Mouse (Mus musculus) liver, embryonic 16.5 days (tissue): Measurements from ENCODE around the gene Pgs1. TPM values are rescaled to one million over a fixed set of nuclear protein-coding genes. Genes with fewer than 3 reads are reported as not detected.

Experiments used
- ATAC-seq: fragments of 200-750 bp; cut with Nextera tagmentation; 2 replicates; pipeline ENCODE4 v1.8.0; 2017; ENCODE audit warnings: low read depth, mild to moderate bottlenecking, moderate number of reproducible peaks, moderate library complexity
- H3K27ac ChIP-seq: fragments of 300-500 bp; sonication (generic); 2 replicates; pipeline ENCODE4 v1.5.1; 2014; ENCODE audit warnings: mild to moderate bottlenecking, low read length
- H3K27me3 ChIP-seq: fragments of 300-500 bp; sonication (generic); 2 replicates; pipeline ENCODE4 v1.6.1; 2014; ENCODE audit warnings: low read depth, low read length, mixed read lengths; ENCODE audit not compliant: control insufficient read depth, insufficient read depth
- H3K36me3 ChIP-seq: fragments of 300-500 bp; sonication (generic); 2 replicates; pipeline ENCODE4 v1.6.1; 2014; ENCODE audit warnings: mild to moderate bottlenecking; ENCODE audit not compliant: control insufficient read depth, insufficient read depth
- H3K4me1 ChIP-seq: fragments of 300-500 bp; sonication (generic); 2 replicates; pipeline ENCODE4 v1.6.1; 2014; ENCODE audit warnings: low read depth, low read length, mixed read lengths; ENCODE audit not compliant: control insufficient read depth
- H3K4me2 ChIP-seq: fragments of 300-500 bp; sonication (generic); 2 replicates; pipeline ENCODE4 v1.6.1; 2014; ENCODE audit warnings: low read depth, low read length, mixed read lengths
- H3K4me3 ChIP-seq: fragments of 300-500 bp; sonication (generic); 2 replicates; pipeline ENCODE4 v1.5.1; 2014; ENCODE audit warnings: low read depth, mild to moderate bottlenecking, low read length
- H3K9ac ChIP-seq: fragments of 300-500 bp; sonication (generic); 2 replicates; pipeline ENCODE4 v1.6.1; 2014; ENCODE audit warnings: low read depth, low read length
- H3K9me3 ChIP-seq: fragments of 300-500 bp; sonication (generic); replicated peaks from 2 replicates; pipeline ENCODE4 v1.6.1; 2016; ENCODE audit warnings: low read length; ENCODE audit not compliant: control insufficient read depth
- WGBS: fragments of 180-500 bp; shearing (Covaris S2); extraction: QIAGEN DNeasy Blood & Tissue Kit; methylation state at CpG from one replicate; pipeline ENCODE4 v1.1.7; 2014; ENCODE audit not compliant: insufficient replicate concordance; 5-methylcytosine and 5-hydroxymethylcytosine counted together
- polyA plus RNA-seq: library from polyadenylated mRNA; unstranded; fragments of >200 nt; fragmentation: Nextera tagmentation; extraction: Ambion mirVana; gene quantifications from 2 replicates; pipeline ENCODE4 v1.2.1, GENCODE M21; 2015

Pgs1 gene
- polyA plus RNA-seq, 1 experiment from 2014 or later, result 13.7 TPM

GRCm38 (mm10) chr11:118003718-118004117, 17.6 kb downstream of the Pgs1 start:
- H3K4me2 ChIP-seq, result no peak overlapping the region
- H3K36me3 ChIP-seq, result peaks cover 39% of the 10 kb centered on the region
- H3K4me3 ChIP-seq, result no peak overlapping the region
- 71% methylated on average over 5 of the region's 5 CpGs for WGBS
- ATAC-seq, result no peak
- H3K27ac ChIP-seq, result no peak overlapping the region
- H3K9ac ChIP-seq, result no peak overlapping the region
- H3K4me1 ChIP-seq, result peaks cover 49% of the 10 kb centered on the region
- no peaks in the 10 kb centered on the region for H3K9me3 ChIP-seq
- no peaks in the 10 kb centered on the region for H3K27me3 ChIP-seq

GRCm38 (mm10) chr11:118004217-118004616, 18.1 kb downstream of the Pgs1 start:
- H3K9me3 ChIP-seq, result no peaks in the 10 kb centered on the region
- WGBS, result 70% methylated on average over 5 of the region's 5 CpGs
- no peaks in the 10 kb centered on the region for H3K27me3 ChIP-seq
- no peak overlapping the region for H3K4me3 ChIP-seq
- H3K9ac ChIP-seq, result no peak overlapping the region
- ATAC-seq, result no peak
- peaks cover 39% of the 10 kb centered on the region for H3K36me3 ChIP-seq
- H3K27ac ChIP-seq, result no peak overlapping the region
- H3K4me1 ChIP-seq, result peaks cover 49% of the 10 kb centered on the region
- no peak overlapping the region for H3K4me2 ChIP-seq

GRCm38 (mm10) chr11:118007460-118008143, 21.5 kb downstream of the Pgs1 start:
- no peak overlapping the region for H3K27ac ChIP-seq
- no peak overlapping the region for H3K9ac ChIP-seq
- peaks cover 28% of the 10 kb centered on the region for H3K36me3 ChIP-seq
- H3K4me1 ChIP-seq, result peaks cover 23% of the 10 kb centered on the region
- H3K4me2 ChIP-seq, result no peak overlapping the region
- H3K9me3 ChIP-seq, result no peaks in the 10 kb centered on the region
- no peak overlapping the region for H3K4me3 ChIP-seq
- peak; percentile 71 for ATAC-seq
- whole genome bisulfite sequencing, result 43% methylated on average over 8 of the region's 8 CpGs
- H3K27me3 ChIP-seq, result no peaks in the 10 kb centered on the region

- no peak overlapping the region for H3K4me2 ChIP-seq
- H3K36me3 ChIP-seq, result peaks cover 23% of the 10 kb centered on the region
- ATAC-seq, result no peak
- H3K9ac ChIP-seq, result 0 out of 2 replicates have a peak overlapping the region, but pooled peaks have one; percentile 4
- no peaks in the 10 kb centered on the region for H3K27me3 ChIP-seq
- no peak overlapping the region for H3K4me3 ChIP-seq
- no peaks in the 10 kb centered on the region for H3K9me3 ChIP-seq
- H3K4me1 ChIP-seq, result peaks cover 23% of the 10 kb centered on the region
- H3K27ac ChIP-seq, result peak overlapping the region; percentile 21; the same call in 1 of the 2 replicates
- WGBS, result 53% methylated on average over 5 of the region's 5 CpGs
Observed at GRCm38 (mm10) chr11:118008144-118008805, 22.2 kb downstream of the Pgs1 start.

- ATAC-seq, result no peak
- H3K27ac ChIP-seq, result no peak overlapping the region; the same call in 1 of the 2 replicates
- no peaks in the 10 kb centered on the region for H3K27me3 ChIP-seq
- H3K9me3 ChIP-seq, result no peaks in the 10 kb centered on the region
- H3K9ac ChIP-seq, result 0 out of 2 replicates have a peak overlapping the region, but pooled peaks have one; percentile 4
- peaks cover 23% of the 10 kb centered on the region for H3K4me1 ChIP-seq
- no peak overlapping the region for H3K4me2 ChIP-seq
- no peak overlapping the region for H3K4me3 ChIP-seq
- peaks cover 17% of the 10 kb centered on the region for H3K36me3 ChIP-seq
- 81% methylated on average over 8 of the region's 8 CpGs for WGBS
Observed at GRCm38 (mm10) chr11:118008843-118009242, 22.8 kb downstream of the Pgs1 start.

- Histone ChIP-seq H3K27ac (no peak overlapping the region), H3K4me2 (no peak overlapping the region), H3K36me3 (peaks cover 11% of the 10 kb centered on the region), H3K27me3 (no peaks in the 10 kb centered on the region), H3K4me3 (no peak overlapping the region), H3K9ac (no peak overlapping the region), H3K9me3 (no peaks in the 10 kb centered on the region), H3K4me1 (peaks cover 26% of the 10 kb centered on the region)
- WGBS, result 65% methylated on average over 4 of the region's 4 CpGs
- ATAC-seq, result no peak
Observed at GRCm38 (mm10) chr11:118009865-118010571, 23.9 kb downstream of the Pgs1 start.

- Histone ChIP-seq H3K36me3 (peaks cover 4% of the 10 kb centered on the region), H3K9me3 (no peaks in the 10 kb centered on the region), H3K4me1 (peaks cover 22% of the 10 kb centered on the region), H3K4me3 (no peak overlapping the region), H3K9ac (no peak overlapping the region), H3K27ac (no peak overlapping the region), H3K4me2 (no peak overlapping the region), H3K27me3 (no peaks in the 10 kb centered on the region)
- no peak for ATAC-seq
- 81% methylated on average over 1 of the region's 1 CpGs for WGBS
Observed at GRCm38 (mm10) chr11:118012595-118012994, 26.5 kb downstream of the Pgs1 start.

GRCm38 (mm10) chr11:118013339-118013738, 27.2 kb downstream of the Pgs1 start:
- WGBS, result 63% methylated on average over 2 of the region's 2 CpGs
- H3K4me2 ChIP-seq, result no peak overlapping the region
- no peak overlapping the region for H3K4me3 ChIP-seq
- H3K36me3 ChIP-seq, result peaks cover 12% of the 10 kb centered on the region
- ATAC-seq, result no peak
- H3K9ac ChIP-seq, result no peak overlapping the region
- H3K27me3 ChIP-seq, result no peaks in the 10 kb centered on the region
- no peaks in the 10 kb centered on the region for H3K9me3 ChIP-seq
- H3K4me1 ChIP-seq, result peaks cover 15% of the 10 kb centered on the region
- H3K27ac ChIP-seq, result no peak overlapping the region
